Mouse (Mus musculus): ENCODE results near the gene Rps6ka1.

DNA sequence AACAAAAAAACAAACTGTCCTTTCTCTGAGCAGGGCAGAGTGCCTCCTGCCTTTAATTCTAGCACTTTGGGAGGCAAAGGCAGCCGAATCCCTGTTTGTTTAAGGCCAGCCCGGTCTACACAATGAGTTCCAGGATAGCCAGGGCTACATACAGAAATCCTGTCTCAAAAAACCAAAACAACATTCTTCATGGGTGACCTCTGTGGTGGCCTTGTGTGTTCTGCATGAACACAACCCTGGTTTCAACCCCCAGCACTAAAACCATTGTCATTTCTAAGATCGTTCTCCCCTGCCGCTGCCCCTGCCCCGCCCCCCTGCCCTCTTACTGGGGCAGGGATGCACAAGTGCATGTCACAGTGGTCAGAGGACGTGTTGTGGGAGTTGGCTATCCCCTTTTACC is 13.3 kb upstream of the Rps6ka1 start:
- no peak for TF ChIP-seq CTCF (conservative IDR thresholded peaks at IDR 0.05; ENCODE audit: low read length)
- TF ChIP-seq POU5F1 (IDR thresholded peaks at IDR 0.05; ENCODE audit: borderline replicate concordance, low read length), result no peak
